Mouse (Mus musculus) cerebellum, adult 18-20 months (tissue): ENCODE results near the gene Fhad1.
A peak's percentile ranks its signal among the peaks of the same experiment; 100 is the strongest.
"Not testable (repeated sequence)": the region's sequence is repeated elsewhere in the genome, so short reads cannot be mapped to it uniquely, and the experiment has no call there.

Source experiments
- DNase-seq, 2 experiments: peaks; one replicate each; pipeline ENCODE4 v3.0.0; 2021

The Fhad1 gene

DNA sequence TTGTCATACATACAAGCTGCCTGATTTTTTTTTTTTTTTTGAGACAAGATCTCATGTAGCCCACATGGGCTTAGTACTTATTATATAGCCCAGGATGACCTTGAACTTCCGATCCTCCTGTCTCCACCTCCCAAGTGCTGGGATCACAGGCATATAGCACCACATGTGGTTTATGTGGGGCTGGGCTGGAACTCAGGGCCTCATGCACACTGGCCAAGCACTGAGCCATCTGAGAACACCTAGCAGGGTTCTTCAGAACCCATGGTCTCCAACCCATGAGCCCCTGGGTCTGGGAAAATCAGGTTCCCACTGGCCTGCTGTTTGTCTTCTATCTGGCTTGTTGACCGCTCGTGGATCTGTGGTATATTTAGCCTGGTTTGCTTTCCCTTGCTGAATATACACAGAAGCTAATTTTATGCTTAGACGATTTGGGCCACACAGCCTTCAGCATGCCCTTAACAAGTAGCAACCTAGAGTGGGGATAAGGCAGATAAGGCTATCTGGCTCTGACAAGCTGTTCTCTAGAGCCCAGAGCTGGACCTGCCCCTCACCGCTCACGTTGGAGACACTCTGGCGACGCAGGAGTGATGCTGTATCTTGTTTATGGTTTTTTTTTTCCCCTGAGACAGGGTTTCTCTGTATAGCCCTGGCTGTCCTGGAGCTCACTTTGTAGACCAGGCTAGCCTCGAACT is 24.9 kb upstream of the Fhad1 start:
- no peak for DNase-seq

- no peak for DNase-seq
Measured at GRCm38 (mm10) chr4:142037897-142038296, 23.0 kb upstream of the Fhad1 start.

GRCm38 (mm10) chr4:142028533-142028932 is 13.7 kb upstream of the Fhad1 start:
- DNase-seq = no peak

DNA sequence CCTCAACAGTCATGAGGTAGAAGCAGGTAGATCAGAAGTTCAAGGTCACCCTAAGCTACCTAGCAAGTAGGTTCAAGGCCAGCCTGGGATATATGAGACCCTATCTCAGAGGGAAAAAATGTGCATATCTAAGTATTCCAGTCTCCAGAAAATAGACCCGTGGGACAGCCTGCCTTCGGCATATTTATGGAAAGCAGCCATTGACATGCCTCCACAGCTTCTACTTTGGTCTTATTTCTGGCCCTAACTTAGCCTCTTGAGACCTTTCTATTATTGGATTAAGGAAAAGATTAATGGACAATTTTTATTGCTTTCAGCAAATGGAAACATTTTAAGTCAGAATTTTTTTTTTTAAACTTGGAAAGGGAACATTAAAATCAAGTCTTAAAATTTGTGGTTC is 12.1 kb upstream of the Fhad1 start:
- no peak for DNase-seq

GRCm38 (mm10) chr4:142024536-142024935 is 9.7 kb upstream of the Fhad1 start:
- DNase-seq = no peak

DNA sequence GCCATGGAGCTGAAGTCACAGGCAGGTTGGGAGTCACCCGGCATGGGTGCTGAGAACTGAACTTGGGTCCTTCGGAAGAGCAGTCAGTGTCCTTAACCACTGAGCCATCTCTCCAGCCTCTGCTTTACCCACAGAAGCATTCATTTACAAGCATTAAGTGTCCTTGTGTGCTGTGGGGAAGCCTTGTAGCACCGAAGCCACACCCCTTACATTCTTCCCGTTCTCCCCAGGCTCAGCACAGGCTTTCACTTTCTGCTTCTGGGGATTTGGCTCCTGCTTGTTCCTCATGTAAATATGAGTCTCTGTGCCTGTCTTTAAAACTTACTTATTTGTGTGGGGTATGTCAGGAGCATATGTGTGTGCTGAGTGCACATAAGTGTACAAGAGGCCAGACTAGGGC is 8.3 kb upstream of the Fhad1 start:
- DNase-seq = no peak

GRCm38 (mm10) chr4:142017686-142018085 is 2.8 kb upstream of the Fhad1 start:
- DNase-seq = no peak

DNA sequence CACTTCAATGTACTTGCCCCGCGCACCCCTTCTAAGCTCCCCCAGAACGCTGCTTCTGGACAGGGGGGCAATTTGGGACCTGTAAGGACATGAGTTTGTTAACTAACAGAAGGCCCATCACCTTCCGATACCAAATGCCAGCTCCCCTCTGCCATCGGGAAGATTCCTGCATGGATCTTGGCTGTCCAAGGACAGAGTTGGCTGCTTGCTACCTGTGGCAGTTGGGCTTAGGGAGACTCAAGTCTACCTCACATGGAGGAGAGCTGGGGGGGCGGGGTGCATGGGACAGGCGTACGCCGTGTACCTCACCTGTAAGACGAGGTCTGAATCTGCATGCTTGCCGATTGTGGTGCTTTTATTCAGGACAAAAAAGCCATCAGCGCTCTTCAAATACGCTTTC is 3.6 kb downstream of the Fhad1 start:
- DNase-seq = no peak

DNA sequence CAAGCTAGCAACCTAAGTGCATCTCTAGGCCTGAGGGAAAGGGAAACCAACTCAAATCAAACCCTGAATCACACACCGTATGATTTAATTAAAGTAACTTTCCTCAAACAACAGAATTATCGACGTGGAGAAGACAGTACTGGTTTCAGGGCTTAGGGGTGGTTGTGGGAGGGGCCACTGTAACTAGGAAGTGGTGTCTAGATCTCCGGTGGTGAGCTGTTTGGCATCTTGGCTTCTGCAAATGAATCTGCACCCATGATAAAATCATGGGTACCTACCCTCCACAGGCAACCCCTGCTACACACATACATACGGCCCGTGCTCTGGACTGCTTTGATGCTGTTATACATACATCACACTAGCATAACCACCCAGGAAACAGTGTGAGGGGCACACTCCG is 4.4 kb downstream of the Fhad1 start:
- no peak for DNase-seq

GRCm38 (mm10) chr4:142008206-142008605 is 6.7 kb downstream of the Fhad1 start:
- no peak for DNase-seq

DNA sequence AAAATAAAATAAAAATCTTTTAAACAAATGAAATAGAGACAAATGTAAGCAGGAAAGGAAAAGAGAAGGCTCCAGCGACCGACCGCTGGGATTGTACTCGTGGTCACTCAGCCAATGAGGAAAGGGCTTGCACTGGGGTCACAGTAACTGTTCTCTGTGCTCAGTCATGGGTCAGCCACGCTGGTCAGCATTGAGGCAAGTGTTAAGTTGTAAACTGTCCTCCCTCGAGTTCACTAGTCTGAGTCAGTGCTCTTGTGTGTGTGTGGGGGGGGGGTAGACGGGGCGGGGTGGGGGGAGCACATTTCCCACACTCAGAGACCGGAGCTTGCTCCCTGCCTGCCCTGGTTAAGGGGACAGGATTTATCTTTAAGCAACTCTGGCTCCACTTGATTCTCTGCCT is 14.3 kb downstream of the Fhad1 start:
- DNase-seq = no peak

DNA sequence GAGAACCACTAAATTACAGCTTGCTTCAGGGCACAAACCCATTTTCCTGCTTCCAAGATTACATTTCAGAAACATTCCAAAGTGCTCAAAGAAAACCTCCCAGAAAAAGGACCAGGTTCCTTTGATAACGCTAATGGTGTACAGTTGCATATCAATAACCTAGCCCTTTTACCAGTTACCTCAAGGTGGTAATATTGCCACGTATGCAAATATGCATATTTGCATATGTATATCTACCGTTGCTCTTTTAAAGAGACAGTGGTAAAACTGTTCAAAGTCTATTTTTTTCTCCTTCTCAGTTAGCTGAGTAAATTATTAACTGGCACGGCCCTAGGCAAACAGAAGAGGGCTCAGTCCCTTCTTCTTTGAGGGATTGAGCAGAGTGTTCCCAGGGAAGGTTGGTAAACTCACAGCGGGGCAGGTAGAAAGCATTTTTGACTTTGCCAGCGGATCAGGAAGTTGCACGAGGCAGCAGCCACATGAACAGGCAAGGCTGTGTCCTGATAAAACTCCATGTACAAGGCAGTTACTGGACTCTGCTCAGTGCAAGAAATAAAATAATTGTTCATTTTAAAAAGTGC is 15.3 kb downstream of the Fhad1 start:
- DNase-seq = no peak

DNA sequence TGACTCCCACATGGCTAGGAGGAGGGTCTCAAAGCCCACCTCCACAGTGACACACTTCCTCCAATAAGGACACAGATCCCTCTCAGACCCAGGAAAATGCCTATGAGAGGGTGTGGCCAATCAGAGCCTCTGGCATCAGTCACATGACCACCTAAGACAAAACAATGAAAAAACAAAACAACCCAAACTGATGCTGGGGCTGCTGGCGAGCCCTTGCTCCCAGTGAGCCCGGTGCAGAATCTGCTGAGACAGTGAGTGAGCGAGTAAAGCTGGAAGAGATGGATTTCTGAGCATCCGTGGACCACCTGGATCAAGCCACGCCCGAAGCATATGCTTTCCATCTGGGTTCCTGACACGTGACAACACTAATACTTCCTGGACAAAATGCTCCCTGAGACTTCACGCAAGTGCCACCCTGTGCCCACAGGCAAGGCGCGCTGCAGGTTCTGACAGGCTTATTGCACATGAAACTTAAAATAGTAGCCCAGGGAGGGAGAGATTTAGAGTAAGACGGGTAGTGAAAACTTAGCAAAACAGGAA is 16.5 kb downstream of the Fhad1 start:
- peak; percentile 26 to 29 for DNase-seq

DNA sequence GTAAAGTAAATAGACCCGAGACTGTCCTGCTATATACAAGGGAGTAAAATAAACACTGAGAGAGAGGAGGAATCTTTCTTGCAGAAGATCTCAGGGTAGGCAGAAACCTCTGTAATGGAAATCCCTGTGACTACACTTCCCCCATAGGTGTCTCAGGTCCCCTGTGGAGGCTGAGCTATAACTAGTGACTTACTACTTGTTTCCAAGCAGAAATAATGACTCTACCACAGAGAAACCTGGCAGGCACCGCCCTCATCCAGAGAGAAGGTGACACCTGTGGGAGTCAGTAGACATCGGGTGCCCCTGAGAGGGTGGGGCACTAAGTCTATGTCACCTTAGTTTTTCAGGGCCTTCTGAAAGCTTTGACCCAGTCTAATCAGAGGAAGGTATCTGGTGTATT is 18.0 kb downstream of the Fhad1 start:
- no peak for DNase-seq

GRCm38 (mm10) chr4:141996086-141996485 is 18.8 kb downstream of the Fhad1 start:
- no peak for DNase-seq

- not testable (repeated sequence) for DNase-seq
Measured at GRCm38 (mm10) chr4:141994062-141994471, 20.8 kb downstream of the Fhad1 start.

GRCm38 (mm10) chr4:141993347-141994061 is 21.4 kb downstream of the Fhad1 start:
- no peak for DNase-seq

- DNase-seq = no peak
Measured at GRCm38 (mm10) chr4:141992530-141993204, 22.2 kb downstream of the Fhad1 start.

DNA sequence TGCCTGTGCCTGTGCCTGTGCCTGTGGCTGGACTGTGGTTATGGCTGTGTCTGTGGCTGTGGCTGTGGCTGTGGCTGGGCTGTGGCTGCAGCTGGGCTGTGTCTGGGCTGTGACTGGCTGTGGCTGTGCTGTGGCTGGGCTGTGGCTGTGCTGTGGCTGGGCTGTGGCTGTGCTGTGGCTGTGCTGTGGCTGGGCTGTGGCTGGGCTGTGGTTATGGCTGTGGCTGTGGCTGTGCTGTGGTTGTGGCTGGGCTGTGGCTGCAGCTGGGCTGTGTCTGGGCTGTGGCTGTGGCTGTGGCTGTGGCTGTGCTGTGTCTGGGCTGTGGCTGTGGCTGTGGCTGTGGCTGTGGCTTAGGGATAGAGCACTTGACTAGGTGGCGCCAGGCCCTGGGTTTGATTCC is 26.7 kb downstream of the Fhad1 start:
- DNase-seq = no peak

DNA sequence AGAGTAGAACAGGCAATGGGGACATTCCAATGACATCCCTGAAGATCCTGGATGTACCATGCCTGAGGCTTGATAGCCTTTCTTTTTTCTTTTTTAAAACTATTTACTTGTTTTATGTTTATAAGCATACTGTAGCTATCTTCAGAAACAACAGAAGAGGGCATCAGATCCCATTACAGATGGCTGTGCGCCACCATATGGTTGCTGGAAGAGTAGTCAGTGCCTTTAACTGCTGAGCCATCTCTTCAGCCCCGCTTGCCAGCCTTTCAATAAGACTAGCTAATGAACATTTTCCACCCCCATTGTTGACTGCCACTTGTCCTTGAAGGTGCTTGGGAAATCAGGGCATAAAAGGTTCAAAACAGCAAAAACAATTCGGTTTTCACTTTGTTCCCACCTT is 31.2 kb downstream of the Fhad1 start:
- peak in 1 of 2 experiments; percentile 23 for DNase-seq

DNA sequence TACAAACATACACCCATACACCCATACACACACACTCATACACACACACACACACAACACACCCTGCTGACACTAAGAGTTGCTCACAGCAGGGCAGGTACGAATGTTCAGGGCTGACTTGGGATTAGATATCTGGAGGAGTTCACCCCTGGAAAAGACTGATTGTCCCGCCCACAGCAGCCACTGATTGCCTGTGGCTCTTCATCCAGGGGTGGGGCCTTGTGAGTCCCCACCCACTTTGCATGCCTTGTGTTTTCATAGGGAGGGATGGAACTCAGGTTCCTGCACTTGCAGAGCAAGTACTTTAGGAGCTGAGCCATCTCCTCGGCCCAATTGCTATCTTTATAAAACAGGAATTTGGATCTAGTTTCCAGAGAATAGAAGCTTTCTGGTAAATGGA is 33.4 kb downstream of the Fhad1 start:
- no peak for DNase-seq

DNA sequence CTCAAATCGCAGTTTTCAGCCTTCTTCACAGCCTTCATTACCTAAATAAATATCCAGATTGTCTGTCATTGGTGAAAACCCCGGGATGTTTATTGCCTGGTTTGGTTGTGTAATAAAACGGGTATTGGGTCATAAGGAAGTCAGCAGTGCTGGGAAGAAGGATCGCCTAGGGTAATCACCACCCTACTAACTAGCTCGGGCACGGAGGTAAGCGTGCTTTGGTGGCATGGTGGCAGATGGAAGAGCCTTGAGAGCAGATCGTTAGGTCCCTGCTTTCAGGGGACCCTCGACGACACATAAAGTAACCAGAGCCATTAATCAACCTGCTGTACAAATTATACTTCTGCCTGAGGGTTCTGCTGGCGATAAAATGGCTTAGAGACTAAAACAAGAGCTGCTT is 36.3 kb downstream of the Fhad1 start:
- DNase-seq = no peak

DNA sequence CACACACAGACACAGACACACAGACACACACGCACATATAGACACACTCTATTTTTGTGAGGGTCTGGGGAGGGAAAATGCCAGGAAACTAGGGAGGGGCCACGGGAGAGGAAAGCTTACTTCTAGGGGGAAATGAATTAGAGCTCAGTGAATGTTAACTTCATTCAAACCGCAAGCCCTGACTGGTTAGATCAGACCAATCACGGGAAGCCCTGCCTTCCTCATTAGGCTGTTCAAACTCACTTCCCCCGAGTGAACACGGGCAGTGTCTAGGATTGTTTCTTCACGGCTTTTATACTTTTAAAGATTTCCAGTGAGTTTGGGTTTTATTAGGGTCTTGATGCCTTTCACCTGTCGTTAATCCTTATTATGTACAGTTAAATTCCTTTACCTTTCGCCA is 37.5 kb downstream of the Fhad1 start:
- no peak for DNase-seq
